Mouse (Mus musculus) left cerebral cortex, adult 11 months (tissue): Measurements from ENCODE around the gene Vmn1r55.
"Not testable (repeated sequence)": the region's sequence is repeated elsewhere in the genome, so short reads cannot be mapped to it uniquely, and the experiment has no call there.

Experiments used
- DNase-seq: peaks from one replicate; pipeline ENCODE4 v3.0.0; 2022; ENCODE audit warnings: low spot score

Gene Vmn1r55

GRCm38 (mm10) chr7:5149570-5149969 lies at the start of gene Vmn1r55:
Gene Vmn1r55 (minus strand): TSS chr7:5149670.
- DNase-seq: not testable (repeated sequence)

GRCm38 (mm10) chr7:5196647-5197046 lies 47.2 kb upstream of the Vmn1r55 start, which contains the start of gene Vmn1r56:
Gene Vmn1r56 (minus strand): TSS chr7:5196747.
- not testable (repeated sequence) for DNase-seq

GRCm38 (mm10) chr7:5125549-5126406 lies 23.7 kb downstream of the Vmn1r55 start, which contains the start of gene Rasl2-9:
Gene Rasl2-9 (minus strand): TSS chr7:5125950.
- DNase-seq: peak; percentile 36

- DNase-seq: no peak
These were observed 24.4 kb downstream of the Vmn1r55 start for GRCm38 (mm10) chr7:5125078-5125477.

GRCm38 (mm10) chr7:5116850-5117249 lies 32.6 kb downstream of the Vmn1r55 start, which contains the start of gene Rfpl4:
Gene Rfpl4 (minus strand): TSS chr7:5116950.
- DNase-seq: no peak

GRCm38 (mm10) chr7:5112701-5113100 lies 36.8 kb downstream of the Vmn1r55 start:
- no peak for DNase-seq

- DNase-seq: no peak
These were observed 40.2 kb downstream of the Vmn1r55 start for GRCm38 (mm10) chr7:5109301-5109700.

GRCm38 (mm10) chr7:5108272-5108671 lies 41.2 kb downstream of the Vmn1r55 start:
- no peak for DNase-seq

GRCm38 (mm10) chr7:5102564-5102963 lies 46.9 kb downstream of the Vmn1r55 start:
- no peak for DNase-seq

GRCm38 (mm10) chr7:5101066-5101663 lies 48.3 kb downstream of the Vmn1r55 start:
- no peak for DNase-seq

GRCm38 (mm10) chr7:5099796-5100195 lies 49.7 kb downstream of the Vmn1r55 start:
- no peak for DNase-seq

GRCm38 (mm10) chr7:5098769-5099168 lies 50.7 kb downstream of the Vmn1r55 start:
- no peak for DNase-seq

GRCm38 (mm10) chr7:5092831-5093510 lies 56.5 kb downstream of the Vmn1r55 start:
- DNase-seq: no peak

- DNase-seq: no peak
These were observed 57.1 kb downstream of the Vmn1r55 start for GRCm38 (mm10) chr7:5092381-5092780.

- no peak for DNase-seq
These were observed 58.3 kb downstream of the Vmn1r55 start for GRCm38 (mm10) chr7:5091008-5091728.

- no peak for DNase-seq
These were observed 59.6 kb downstream of the Vmn1r55 start for GRCm38 (mm10) chr7:5089853-5090252.

GRCm38 (mm10) chr7:5087886-5088285 lies 61.6 kb downstream of the Vmn1r55 start:
- no peak for DNase-seq

GRCm38 (mm10) chr7:5086921-5087440 lies 62.5 kb downstream of the Vmn1r55 start:
- no peak for DNase-seq

- no peak for DNase-seq
These were observed 64.0 kb downstream of the Vmn1r55 start for GRCm38 (mm10) chr7:5085512-5085911.

- no peak for DNase-seq
These were observed 66.0 kb downstream of the Vmn1r55 start for GRCm38 (mm10) chr7:5083325-5084105.

GRCm38 (mm10) chr7:5081939-5082338 lies 67.5 kb downstream of the Vmn1r55 start:
- no peak for DNase-seq
